Mouse (Mus musculus): Measurements from ENCODE around the gene Hmga1. TPM values are rescaled to one million over a fixed set of nuclear protein-coding genes. Genes with fewer than 3 reads are reported as not detected.
A peak's percentile ranks its signal among the peaks of the same experiment; 100 is the strongest.

Hmga1 gene
- polyA plus RNA-seq, 1 experiment from 2014 or later, result 193 TPM

- Histone ChIP-seq H3K27ac (no peak overlapping the region), H3K4me1 (peaks cover 14% of the 10 kb centered on the region; the same call in 1 of the 2 replicates), H3K4me3 (replicated peaks) (peak overlapping the region; percentile 52), H3K9ac (peak overlapping the region; percentile 30), H3K27me3 (replicated peaks) (peaks cover 79% of the 10 kb centered on the region), H3K4me2 (peak overlapping the region; percentile 99), H3K9me3 (no peaks in the 10 kb centered on the region), H3K36me3 (no peaks in the 10 kb centered on the region)
- WGBS, result 2% methylated on average over 46 of the region's 66 CpGs
- no peak for ATAC-seq (ENCODE audit: insufficient read depth, low FRiP score, low read depth)
These were observed 42.9 kb upstream of the Hmga1 start for GRCm38 (mm10) chr17:27513279-27513915.

- no peaks in the 10 kb centered on the region for H3K36me3 ChIP-seq
- WGBS, result 36% methylated on average over 27 of the region's 27 CpGs
- peak overlapping the region; percentile 99 for H3K4me2 ChIP-seq
- peak overlapping the region; percentile 52 for H3K4me3 ChIP-seq (replicated peaks)
- H3K9me3 ChIP-seq, result no peaks in the 10 kb centered on the region
- H3K27ac ChIP-seq, result no peak overlapping the region
- peaks cover 79% of the 10 kb centered on the region for H3K27me3 ChIP-seq (replicated peaks)
- H3K4me1 ChIP-seq, result peaks cover 14% of the 10 kb centered on the region; the same call in 1 of the 2 replicates
- no peak for ATAC-seq (ENCODE audit: insufficient read depth, low FRiP score, low read depth)
- no peak overlapping the region for H3K9ac ChIP-seq
These were observed 42.2 kb upstream of the Hmga1 start for GRCm38 (mm10) chr17:27513916-27514762.

GRCm38 (mm10) chr17:27518296-27518695 is 38.0 kb upstream of the Hmga1 start:
- Histone ChIP-seq H3K27me3 (replicated peaks) (peaks cover 66% of the 10 kb centered on the region), H3K4me3 (replicated peaks) (no peak overlapping the region), H3K36me3 (no peaks in the 10 kb centered on the region), H3K27ac (no peak overlapping the region), H3K4me2 (no peak overlapping the region), H3K9me3 (no peaks in the 10 kb centered on the region), H3K4me1 (peaks cover 3% of the 10 kb centered on the region; the same call in 1 of the 2 replicates), H3K9ac (no peak overlapping the region)
- no peak for ATAC-seq (ENCODE audit: insufficient read depth, low FRiP score, low read depth)
- WGBS, result 21% methylated on average over 9 of the region's 9 CpGs

- Histone ChIP-seq H3K4me3 (replicated peaks) (no peak overlapping the region), H3K27ac (no peak overlapping the region), H3K4me2 (no peak overlapping the region), H3K4me1 (peaks cover 3% of the 10 kb centered on the region; the same call in 1 of the 2 replicates), H3K27me3 (replicated peaks) (peaks cover 59% of the 10 kb centered on the region), H3K9ac (no peak overlapping the region), H3K36me3 (no peaks in the 10 kb centered on the region), H3K9me3 (no peaks in the 10 kb centered on the region)
- 50% methylated on average over 15 of the region's 15 CpGs for WGBS
- ATAC-seq (ENCODE audit: insufficient read depth, low FRiP score, low read depth), result no peak
These were observed 37.3 kb upstream of the Hmga1 start for GRCm38 (mm10) chr17:27518700-27519595.

- H3K4me2 ChIP-seq, result peak overlapping the region; percentile 11; the same call in 1 of the 2 replicates
- no peak overlapping the region for H3K9ac ChIP-seq
- no peaks in the 10 kb centered on the region for H3K9me3 ChIP-seq
- no peaks in the 10 kb centered on the region for H3K36me3 ChIP-seq
- H3K27me3 ChIP-seq (replicated peaks), result peaks cover 43% of the 10 kb centered on the region
- peaks cover 3% of the 10 kb centered on the region; the same call in 1 of the 2 replicates for H3K4me1 ChIP-seq
- no peak overlapping the region for H3K4me3 ChIP-seq (replicated peaks)
- no peak for ATAC-seq (ENCODE audit: insufficient read depth, low FRiP score, low read depth)
- under 1% methylated on average over 27 of the region's 27 CpGs for WGBS
- H3K27ac ChIP-seq, result no peak overlapping the region
These were observed 35.7 kb upstream of the Hmga1 start for GRCm38 (mm10) chr17:27520557-27520956.

- H3K4me2 ChIP-seq, result peak within 1 kb of the TSS; percentile 11; the same call in 1 of the 2 replicates
- ATAC-seq (ENCODE audit: insufficient read depth, low FRiP score, low read depth), result no peak
These were observed 35.0 kb upstream of the Hmga1 start, which contains the start of gene Grm4 for GRCm38 (mm10) chr17:27521303-27521702. Grm4 (minus strand) TSS chr17:27521403.

GRCm38 (mm10) chr17:27523121-27523520 is 33.2 kb upstream of the Hmga1 start:
- Histone ChIP-seq H3K27me3 (replicated peaks) (peaks cover 30% of the 10 kb centered on the region), H3K27ac (no peak overlapping the region), H3K4me2 (no peak overlapping the region), H3K9me3 (no peaks in the 10 kb centered on the region), H3K4me3 (replicated peaks) (no peak overlapping the region), H3K36me3 (no peaks in the 10 kb centered on the region), H3K4me1 (peaks cover 3% of the 10 kb centered on the region; the same call in 1 of the 2 replicates), H3K9ac (no peak overlapping the region)
- ATAC-seq (ENCODE audit: insufficient read depth, low FRiP score, low read depth), result no peak
- 62% methylated on average over 7 of the region's 7 CpGs for WGBS

More at GRCm38 (mm10) chr17:27521303-27521702, 35.0 kb upstream of the Hmga1 start, which contains the start of gene Grm4:
- H3K27me3 ChIP-seq (replicated peaks), result peaks cover 39% of the 10 kb centered on the region
- peaks cover 3% of the 10 kb centered on the region; the same call in 1 of the 2 replicates for H3K4me1 ChIP-seq
- H3K27ac ChIP-seq, result no peak within 1 kb of the TSS
- no peak within 1 kb of the TSS for H3K9ac ChIP-seq
- H3K36me3 ChIP-seq, result no peaks in the 10 kb centered on the region
- no peaks in the 10 kb centered on the region for H3K9me3 ChIP-seq
- no peak within 1 kb of the TSS for H3K4me3 ChIP-seq (replicated peaks)
- 70% methylated on average over 5 of the region's 5 CpGs for WGBS

GRCm38 (mm10) chr17:27527188-27527587 is 29.1 kb upstream of the Hmga1 start:
- Histone ChIP-seq H3K4me1 (no peaks in the 10 kb centered on the region), H3K27me3 (replicated peaks) (no peaks in the 10 kb centered on the region), H3K9me3 (no peaks in the 10 kb centered on the region), H3K27ac (no peak overlapping the region), H3K9ac (no peak overlapping the region), H3K4me2 (no peak overlapping the region), H3K4me3 (replicated peaks) (no peak overlapping the region), H3K36me3 (no peaks in the 10 kb centered on the region)
- no peak for ATAC-seq (ENCODE audit: insufficient read depth, low FRiP score, low read depth)
- WGBS, result 63% methylated on average over 6 of the region's 6 CpGs

- H3K9ac ChIP-seq, result no peak overlapping the region
- no peaks in the 10 kb centered on the region for H3K36me3 ChIP-seq
- no peaks in the 10 kb centered on the region for H3K4me1 ChIP-seq
- no peak overlapping the region for H3K27ac ChIP-seq
- H3K4me3 ChIP-seq (replicated peaks), result no peak overlapping the region
- no peaks in the 10 kb centered on the region for H3K9me3 ChIP-seq
- H3K27me3 ChIP-seq (replicated peaks), result no peaks in the 10 kb centered on the region
- ATAC-seq (ENCODE audit: insufficient read depth, low FRiP score, low read depth), result no peak
- no peak overlapping the region for H3K4me2 ChIP-seq
- 51% methylated on average over 8 of the region's 8 CpGs for WGBS
These were observed 28.3 kb upstream of the Hmga1 start for GRCm38 (mm10) chr17:27528030-27528429.

- H3K27ac ChIP-seq, result no peak overlapping the region
- 66% methylated on average over 5 of the region's 5 CpGs for WGBS
- no peak for ATAC-seq (ENCODE audit: insufficient read depth, low FRiP score, low read depth)
These were observed 27.5 kb upstream of the Hmga1 start for GRCm38 (mm10) chr17:27528767-27529166.

GRCm38 (mm10) chr17:27532095-27532494 is 24.2 kb upstream of the Hmga1 start:
- no peak overlapping the region for H3K9ac ChIP-seq
- no peaks in the 10 kb centered on the region for H3K9me3 ChIP-seq
- H3K36me3 ChIP-seq, result no peaks in the 10 kb centered on the region
- 85% methylated on average over 8 of the region's 8 CpGs for WGBS
- no peak overlapping the region for H3K27ac ChIP-seq
- H3K4me1 ChIP-seq, result peaks cover 2% of the 10 kb centered on the region; the same call in 1 of the 2 replicates
- H3K27me3 ChIP-seq (replicated peaks), result no peaks in the 10 kb centered on the region
- H3K4me2 ChIP-seq, result no peak overlapping the region
- H3K4me3 ChIP-seq (replicated peaks), result no peak overlapping the region
- ATAC-seq (ENCODE audit: insufficient read depth, low FRiP score, low read depth), result no peak

More at GRCm38 (mm10) chr17:27528767-27529166, 27.5 kb upstream of the Hmga1 start:
- Histone ChIP-seq H3K4me3 (replicated peaks) (no peak overlapping the region), H3K27me3 (replicated peaks) (no peaks in the 10 kb centered on the region), H3K4me1 (no peaks in the 10 kb centered on the region), H3K4me2 (no peak overlapping the region), H3K36me3 (no peaks in the 10 kb centered on the region), H3K9ac (no peak overlapping the region), H3K9me3 (no peaks in the 10 kb centered on the region)
